Mouse (Mus musculus) MEL (cell line): ENCODE data around the gene Adora3. TPM values are rescaled to one million over a fixed set of nuclear protein-coding genes. Genes with fewer than 3 reads are reported as not detected.

ENCODE experiments used
- DNase-seq: peaks from one replicate; pipeline ENCODE4 v3.0.0; 2011; ENCODE audit warnings: low read depth, low spot score
- H3K27ac ChIP-seq: 2 replicates; pipeline ENCODE4 v1.5.1; 2012; ENCODE audit warnings: low read depth, mild to moderate bottlenecking, control low read depth, low read length, moderate library complexity; ENCODE audit not compliant: control insufficient read depth
- H3K27me3 ChIP-seq, 2 experiments: fragments of 150-350 bp in 1 of 2; sonication (generic) in 1 of 2; 2 replicates each; pipeline ENCODE4 v1.6.1; 2012; ENCODE audit warnings: low read length in 2 of 2, mild to moderate bottlenecking in 2 of 2, improper control_type of control experiment in 1 of 2, moderate library complexity in 1 of 2; ENCODE audit not compliant: insufficient read depth in 2 of 2, control insufficient read depth in 1 of 2
- H3K36me3 ChIP-seq, 2 experiments: 2 replicates each; pipeline ENCODE4 v1.6.1; 2012 to 2014; ENCODE audit warnings: low read length in 2 of 2, improper control_type of control experiment in 1 of 2, inconsistent platforms in 1 of 2, mild to moderate bottlenecking in 1 of 2; ENCODE audit not compliant: insufficient read depth in 2 of 2, control insufficient read depth in 1 of 2
- H3K4me1 ChIP-seq, 2 experiments: fragments of 150-350 bp in 1 of 2; sonication (generic) in 1 of 2; 2 replicates each; pipeline ENCODE4 v1.6.1; 2012; ENCODE audit warnings: low read length in 2 of 2, improper control_type of control experiment in 1 of 2, mild to moderate bottlenecking in 1 of 2; ENCODE audit not compliant: insufficient read depth in 2 of 2, control insufficient read depth in 1 of 2
- H3K4me3 ChIP-seq, 2 experiments: fragments of 150-350 bp in 1 of 2; sonication (generic) in 1 of 2; 2 replicates each; pipeline ENCODE4 v1.5.1; 2012; ENCODE audit warnings: low read depth in 2 of 2, low read length in 2 of 2, mild to moderate bottlenecking in 2 of 2, moderate library complexity in 2 of 2, control low read depth in 1 of 2, improper control_type of control experiment in 1 of 2; ENCODE audit not compliant: control insufficient read depth in 1 of 2, insufficient read depth in 1 of 2
- H3K79me2 ChIP-seq: 2 replicates; pipeline ENCODE4 v1.6.1; 2012; ENCODE audit warnings: mild to moderate bottlenecking, low read length, moderate library complexity; ENCODE audit not compliant: control insufficient read depth, poor library complexity, insufficient read depth
- H3K9ac ChIP-seq: 2 replicates; pipeline ENCODE4 v1.6.1; 2012; ENCODE audit warnings: low read depth, mild to moderate bottlenecking, control low read depth, low read length, moderate library complexity; ENCODE audit not compliant: control insufficient read depth, poor library complexity, severe bottlenecking
- H3K9me3 ChIP-seq: fragments of 150-350 bp; sonication (generic); replicated peaks from 2 replicates; pipeline ENCODE4 v1.6.1; 2012; ENCODE audit warnings: mild to moderate bottlenecking, low read length, improper control_type of control experiment, moderate library complexity; ENCODE audit not compliant: insufficient read depth
- CHD1 ChIP-seq: IDR thresholded peaks from 2 replicates; pipeline ENCODE4 v1.6.1; 2012; ENCODE audit warnings: low read depth, mild to moderate bottlenecking, inconsistent platforms, low read length, improper control_type of control experiment
- CHD2 ChIP-seq: IDR thresholded peaks from 2 replicates; pipeline ENCODE4 v1.6.1; 2011; ENCODE audit warnings: low read length, improper control_type of control experiment
- E2F4 ChIP-seq: IDR thresholded peaks from 2 replicates; pipeline ENCODE4 v1.6.1; 2011; ENCODE audit warnings: low read depth, low read length, improper control_type of control experiment, borderline replicate concordance
- ELF1 ChIP-seq: IDR thresholded peaks from 2 replicates; pipeline ENCODE4 v1.6.1; 2014; ENCODE audit warnings: low read depth, mild to moderate bottlenecking, inconsistent platforms, low read length, improper control_type of control experiment, moderate library complexity
- GABPA ChIP-seq: IDR thresholded peaks from 2 replicates; pipeline ENCODE4 v1.6.1; 2012; ENCODE audit warnings: low read depth, mild to moderate bottlenecking, inconsistent platforms, low read length, improper control_type of control experiment, moderate library complexity
- GATA1 ChIP-seq: IDR thresholded peaks from 2 replicates; pipeline ENCODE4 v1.6.1; 2011; ENCODE audit warnings: low read depth, low read length, improper control_type of control experiment
- KAT2A ChIP-seq: conservative IDR thresholded peaks from 2 replicates; pipeline ENCODE4 v1.6.1; 2012; ENCODE audit warnings: low read depth, low read length, improper control_type of control experiment, inconsistent platforms
- MAX ChIP-seq: IDR thresholded peaks from 2 replicates; pipeline ENCODE4 v1.6.1; 2011; ENCODE audit warnings: low read length, improper control_type of control experiment
- MAZ ChIP-seq: IDR thresholded peaks from 2 replicates; pipeline ENCODE4 v1.6.1; 2012; ENCODE audit warnings: low read depth, mild to moderate bottlenecking, inconsistent platforms, low read length, improper control_type of control experiment
- MEF2A ChIP-seq: IDR thresholded peaks from 2 replicates; pipeline ENCODE4 v1.6.1; 2014; ENCODE audit warnings: low read depth, mild to moderate bottlenecking, inconsistent platforms, low read length, improper control_type of control experiment; ENCODE audit not compliant: poor library complexity, insufficient replicate concordance, severe bottlenecking; ENCODE audit errors: extremely low read depth
- NELFE ChIP-seq: IDR thresholded peaks from 2 replicates; pipeline ENCODE4 v1.6.1; 2011; ENCODE audit warnings: low read depth, low read length, improper control_type of control experiment
- NRF1 ChIP-seq: IDR thresholded peaks from 2 replicates; pipeline ENCODE4 v1.6.1; 2014; ENCODE audit warnings: low read depth, mild to moderate bottlenecking, inconsistent platforms, low read length, improper control_type of control experiment, moderate library complexity; ENCODE audit not compliant: poor library complexity, insufficient read depth, severe bottlenecking
- POLR2A ChIP-seq, 2 experiments: IDR thresholded peaks; 2 replicates each; pipeline ENCODE4 v1.6.1; 2011 to 2012; ENCODE audit warnings: low read length in 2 of 2, mild to moderate bottlenecking in 2 of 2, control low read depth in 1 of 2, improper control_type of control experiment in 1 of 2, low read depth in 1 of 2, moderate library complexity in 1 of 2; ENCODE audit not compliant: control insufficient read depth in 1 of 2, insufficient read depth in 1 of 2, poor library complexity in 1 of 2
- POLR2AphosphoS2 ChIP-seq: IDR thresholded peaks from 2 replicates; pipeline ENCODE4 v1.6.1; 2011; ENCODE audit warnings: low read length, improper control_type of control experiment
- POLR2AphosphoS5 ChIP-seq: IDR thresholded peaks from 2 replicates; pipeline ENCODE4 v1.6.1; 2012; ENCODE audit warnings: low read depth, borderline replicate concordance, mild to moderate bottlenecking, inconsistent platforms, low read length, moderate library complexity, mixed read lengths
- RAD21 ChIP-seq: IDR thresholded peaks from 2 replicates; pipeline ENCODE4 v1.6.1; 2011; ENCODE audit warnings: mild to moderate bottlenecking, low read depth, low read length, improper control_type of control experiment
- RCOR1 ChIP-seq: IDR thresholded peaks from 2 replicates; pipeline ENCODE4 v1.6.1; 2012; ENCODE audit warnings: low read depth, mild to moderate bottlenecking, inconsistent platforms, low read length, improper control_type of control experiment
- SIN3A ChIP-seq: IDR thresholded peaks from 2 replicates; pipeline ENCODE4 v1.6.1; 2012; ENCODE audit warnings: low read length, improper control_type of control experiment, inconsistent platforms
- SMC3 ChIP-seq: IDR thresholded peaks from 2 replicates; pipeline ENCODE4 v1.6.1; 2011; ENCODE audit warnings: low read depth, low read length, improper control_type of control experiment
- TAL1 ChIP-seq: IDR thresholded peaks from 2 replicates; pipeline ENCODE4 v1.6.1; 2012; ENCODE audit warnings: mild to moderate bottlenecking, inconsistent platforms, low read length, moderate library complexity, mixed read lengths
- TBP ChIP-seq: IDR thresholded peaks from 2 replicates; pipeline ENCODE4 v1.8.0; 2011; ENCODE audit warnings: low read depth, low read length, improper control_type of control experiment
- UBTF ChIP-seq: IDR thresholded peaks from 2 replicates; pipeline ENCODE4 v1.6.1; 2012; ENCODE audit warnings: low read depth, mild to moderate bottlenecking, inconsistent platforms, low read length, improper control_type of control experiment, moderate library complexity, borderline replicate concordance; ENCODE audit not compliant: insufficient read depth
- USF1 ChIP-seq: IDR thresholded peaks from 2 replicates; pipeline ENCODE4 v1.6.1; 2014; ENCODE audit warnings: low read depth, mild to moderate bottlenecking, inconsistent platforms, low read length, improper control_type of control experiment, moderate library complexity
- USF2 ChIP-seq, 2 experiments: IDR thresholded peaks; 2 replicates each; pipeline ENCODE4 v1.6.1; 2011 to 2012; ENCODE audit warnings: improper control_type of control experiment in 2 of 2, low read length in 2 of 2, borderline replicate concordance in 1 of 2, inconsistent platforms in 1 of 2, low read depth in 1 of 2, mild to moderate bottlenecking in 1 of 2; ENCODE audit not compliant: insufficient read depth in 1 of 2
- ZC3H11A ChIP-seq: IDR thresholded peaks from 2 replicates; pipeline ENCODE4 v1.6.1; 2012; ENCODE audit warnings: low read depth, mild to moderate bottlenecking, inconsistent platforms, low read length, improper control_type of control experiment
- ZNF384 ChIP-seq: IDR thresholded peaks from 2 replicates; pipeline ENCODE4 v1.6.1; 2012; ENCODE audit warnings: low read depth, mild to moderate bottlenecking, inconsistent platforms, low read length, improper control_type of control experiment
- polyA plus RNA-seq, 2 experiments: library from polyadenylated mRNA; stranded (reverse) in 1 of 2; unstranded in 1 of 2; fragments of >175 nt in 1 of 2; fragments of >200 nt in 1 of 2; gene quantifications; 2 replicates each; pipeline versions ENCODE4 v1.2.1 to v1.2.4; 2012; ENCODE audit warnings: low replicate concordance in 2 of 2, low read depth in 1 of 2; ENCODE audit not compliant: insufficient read length in 2 of 2, insufficient read depth in 1 of 2, missing spikeins in 1 of 2
- total RNA-seq: library from RNA; depleted of rRNA; stranded (reverse); fragments of 300-350 nt; gene quantifications from 2 replicates; pipeline ENCODE4 v1.2.3, GENCODE M21; 2012

Gene Adora3
- total and polyA plus RNA-seq, 3 experiments: 0.42 to 0.65 TPM; not detected in 1

GRCm38 (mm10) chr3:105824103-105824502, 46.6 kb upstream of the Adora3 start (continued):
- TF ChIP-seq E2F4 (no peak), TAL1 (no peak), ELF1 (no peak), GABPA (no peak), NELFE (no peak), KAT2A (no peak), ZNF384 (no peak), UBTF (no peak), TBP (no peak), NRF1 (no peak), SIN3A (peak; percentile 74), MAX (no peak), CHD1 (no peak), ZC3H11A (no peak), GATA1 (peak; percentile 72)

GRCm38 (mm10) chr3:105824704-105825103, 46.0 kb upstream of the Adora3 start:
- H3K4me1 ChIP-seq: peaks cover 0 to 17% of the 10 kb centered on the region in 2 experiments; a peak in 3 of 4 replicates
- no peaks in the 10 kb centered on the region for H3K79me2 ChIP-seq
- DNase-seq: no peak
- 0 out of 2 replicates have a peak overlapping the region, but pooled peaks have one; percentile 5 for H3K9ac ChIP-seq
- H3K27ac ChIP-seq: no peak overlapping the region
- TF ChIP-seq MEF2A (no peak), TBP (no peak), MAX (no peak), POLR2AphosphoS2 (no peak), NELFE (no peak), SMC3 (no peak), POLR2AphosphoS5 (no peak), USF2 (IDR thresholded peaks at IDR 0.05; ENCODE audit: borderline replicate concordance in 1 of 2, insufficient read depth in 1 of 2, low read depth in 1 of 2, low read length in 2 of 2) (no peak), POLR2A (IDR thresholded peaks at IDR 0.05; ENCODE audit: control insufficient read depth in 1 of 2, insufficient read depth in 1 of 2, low read depth in 1 of 2, low read length in 2 of 2, poor library complexity in 1 of 2) (no peak), MAZ (no peak), CHD2 (no peak), RAD21 (no peak), TAL1 (no peak), CHD1 (no peak), GABPA (no peak), SIN3A (no peak), RCOR1 (no peak), USF1 (no peak), KAT2A (no peak)
- TF ChIP-seq, all 39 proteins: peak for 0
- Histone ChIP-seq H3K27me3 (no peaks in the 10 kb centered on the region; a peak in 1 of 4 replicates), H3K36me3 (peaks cover 0 to 9% of the 10 kb centered on the region in 2 experiments; a peak in 2 of 4 replicates), H3K4me3 (no peak overlapping the region), H3K9me3 (no peaks in the 10 kb centered on the region)
